Mouse (Mus musculus) stomach, embryonic 16.5 days (tissue): Measurements from ENCODE around the gene Parp6. TPM values are rescaled to one million over a fixed set of nuclear protein-coding genes. Genes with fewer than 3 reads are reported as not detected.
A peak's percentile ranks its signal among the peaks of the same experiment; 100 is the strongest.

ENCODE experiments used
- ATAC-seq: fragments of 200-750 bp; cut with Nextera tagmentation; 2 replicates; pipeline ENCODE4 v1.8.0; 2017; ENCODE audit warnings: moderate number of reproducible peaks, moderate TSS enrichment; ENCODE audit not compliant: insufficient read depth, low FRiP score
- H3K27ac ChIP-seq: fragments of 300-500 bp; sonication (generic); 2 replicates; pipeline ENCODE4 v1.5.1; 2014; ENCODE audit warnings: low read length
- H3K27me3 ChIP-seq: fragments of 300-500 bp; sonication (generic); 2 replicates; pipeline ENCODE4 v1.6.1; 2014; ENCODE audit warnings: low read length, control low read depth, mixed read lengths; ENCODE audit not compliant: control insufficient read depth, insufficient read depth
- H3K36me3 ChIP-seq: fragments of 300-500 bp; sonication (generic); 2 replicates; pipeline ENCODE4 v1.6.1; 2014; ENCODE audit warnings: low read length; ENCODE audit not compliant: control insufficient read depth, insufficient read depth
- H3K4me1 ChIP-seq: fragments of 300-500 bp; sonication (generic); 2 replicates; pipeline ENCODE4 v1.6.1; 2014; ENCODE audit warnings: low read length, control low read depth, mixed read lengths; ENCODE audit not compliant: control insufficient read depth, insufficient read depth
- H3K4me2 ChIP-seq: fragments of 300-500 bp; sonication (generic); 2 replicates; pipeline ENCODE4 v1.6.1; 2014; ENCODE audit warnings: low read depth, low read length, mixed read lengths
- H3K4me3 ChIP-seq: fragments of 300-500 bp; sonication (generic); replicated peaks from 2 replicates; pipeline ENCODE4 v1.5.1; 2014; ENCODE audit warnings: mild to moderate bottlenecking, low read length
- H3K9ac ChIP-seq: fragments of 300-500 bp; sonication (generic); 2 replicates; pipeline ENCODE4 v1.6.1; 2014; ENCODE audit warnings: low read length
- H3K9me3 ChIP-seq: fragments of 300-500 bp; sonication (generic); replicated peaks from 2 replicates; pipeline ENCODE4 v1.6.1; 2016; ENCODE audit warnings: low read length, control low read depth; ENCODE audit not compliant: control insufficient read depth
- WGBS: fragments of 180-500 bp; shearing (Covaris S2); extraction: QIAGEN DNeasy Blood & Tissue Kit; methylation state at CpG from one replicate; pipeline ENCODE4 v1.1.7; 2014; 5-methylcytosine and 5-hydroxymethylcytosine counted together
- polyA plus RNA-seq: library from polyadenylated mRNA; unstranded; fragments of >200 nt; fragmentation: Nextera tagmentation; extraction: Ambion mirVana; gene quantifications from 2 replicates; pipeline ENCODE4 v1.2.1, GENCODE M21; 2015

The Parp6 gene
- polyA plus RNA-seq, 1 experiment from 2014 or later = 31.1 TPM

GRCm38 (mm10) chr9:59661298-59661975 lies 44.4 kb downstream of the Parp6 start:
- Histone ChIP-seq H3K27ac (peak overlapping the region; percentile 19; the same call in 1 of the 2 replicates), H3K9me3 (no peaks in the 10 kb centered on the region), H3K4me1 (peaks cover 47% of the 10 kb centered on the region), H3K4me3 (no peak overlapping the region), H3K4me2 (no peak overlapping the region), H3K9ac (no peak overlapping the region), H3K36me3 (peaks cover 16% of the 10 kb centered on the region; the same call in 1 of the 2 replicates), H3K27me3 (no peaks in the 10 kb centered on the region)
- ATAC-seq = no peak
- WGBS = 54% methylated on average over 6 of the region's 6 CpGs

- Histone ChIP-seq H3K36me3 (peaks cover 25% of the 10 kb centered on the region), H3K4me2 (no peak overlapping the region), H3K27ac (no peak overlapping the region), H3K4me3 (no peak overlapping the region), H3K4me1 (peaks cover 41% of the 10 kb centered on the region), H3K9me3 (no peaks in the 10 kb centered on the region), H3K27me3 (no peaks in the 10 kb centered on the region), H3K9ac (no peak overlapping the region)
- 77% methylated on average over 7 of the region's 7 CpGs for WGBS
- ATAC-seq = no peak
Measured at GRCm38 (mm10) chr9:59663226-59663625, 46.1 kb downstream of the Parp6 start.

- Histone ChIP-seq H3K4me2 (no peak overlapping the region), H3K27ac (no peak overlapping the region), H3K9ac (no peak overlapping the region), H3K9me3 (no peaks in the 10 kb centered on the region), H3K4me1 (peaks cover 36% of the 10 kb centered on the region), H3K4me3 (no peak overlapping the region), H3K36me3 (peaks cover 30% of the 10 kb centered on the region), H3K27me3 (no peaks in the 10 kb centered on the region)
- no peak for ATAC-seq
- 65% methylated on average over 3 of the region's 3 CpGs for WGBS
Measured at GRCm38 (mm10) chr9:59663957-59664356, 46.9 kb downstream of the Parp6 start.

GRCm38 (mm10) chr9:59664664-59665256 lies 47.7 kb downstream of the Parp6 start:
- WGBS = 66% methylated on average over 4 of the region's 4 CpGs
- Histone ChIP-seq H3K27ac (no peak overlapping the region), H3K9ac (no peak overlapping the region), H3K36me3 (peaks cover 35% of the 10 kb centered on the region), H3K4me3 (no peak overlapping the region), H3K9me3 (no peaks in the 10 kb centered on the region), H3K4me1 (peaks cover 28% of the 10 kb centered on the region), H3K4me2 (no peak overlapping the region), H3K27me3 (no peaks in the 10 kb centered on the region)
- no peak for ATAC-seq

- no peak overlapping the region for H3K4me2 ChIP-seq
- H3K36me3 ChIP-seq = peaks cover 45% of the 10 kb centered on the region
Measured at GRCm38 (mm10) chr9:59666016-59666415, 48.9 kb downstream of the Parp6 start.

GRCm38 (mm10) chr9:59666813-59667212 lies 49.7 kb downstream of the Parp6 start:
- 73% methylated on average over 1 of the region's 1 CpGs for WGBS

More at GRCm38 (mm10) chr9:59666016-59666415, 48.9 kb downstream of the Parp6 start:
- Histone ChIP-seq H3K27ac (no peak overlapping the region), H3K9me3 (no peaks in the 10 kb centered on the region), H3K4me3 (no peak overlapping the region), H3K9ac (no peak overlapping the region), H3K4me1 (peaks cover 15% of the 10 kb centered on the region), H3K27me3 (no peaks in the 10 kb centered on the region)
- 86% methylated on average over 8 of the region's 8 CpGs for WGBS
- no peak for ATAC-seq

GRCm38 (mm10) chr9:59667250-59667649 lies 50.2 kb downstream of the Parp6 start:
- Histone ChIP-seq H3K27me3 (no peaks in the 10 kb centered on the region), H3K4me1 (0 out of 2 replicates have a peak, but pooled peaks cover 8% of the 10 kb centered on the region), H3K9me3 (no peaks in the 10 kb centered on the region), H3K4me2 (no peak overlapping the region), H3K4me3 (no peak overlapping the region), H3K9ac (no peak overlapping the region), H3K36me3 (peaks cover 56% of the 10 kb centered on the region), H3K27ac (no peak overlapping the region)
- 56% methylated on average over 4 of the region's 4 CpGs for WGBS
- ATAC-seq = no peak

More at GRCm38 (mm10) chr9:59666813-59667212, 49.7 kb downstream of the Parp6 start:
- no peak overlapping the region for H3K9ac ChIP-seq
- H3K4me1 ChIP-seq = 0 out of 2 replicates have a peak, but pooled peaks cover 8% of the 10 kb centered on the region
- H3K36me3 ChIP-seq = peaks cover 52% of the 10 kb centered on the region
- no peaks in the 10 kb centered on the region for H3K9me3 ChIP-seq
- no peak overlapping the region for H3K4me2 ChIP-seq
- H3K4me3 ChIP-seq = no peak overlapping the region
- H3K27ac ChIP-seq = no peak overlapping the region
- no peak for ATAC-seq
- no peaks in the 10 kb centered on the region for H3K27me3 ChIP-seq

GRCm38 (mm10) chr9:59667904-59668303 lies 50.8 kb downstream of the Parp6 start:
- peaks cover 59% of the 10 kb centered on the region for H3K36me3 ChIP-seq
- no peak overlapping the region for H3K9ac ChIP-seq
- WGBS = 64% methylated on average over 6 of the region's 6 CpGs
- 0 out of 2 replicates have a peak, but pooled peaks cover 8% of the 10 kb centered on the region for H3K4me1 ChIP-seq
- no peaks in the 10 kb centered on the region for H3K9me3 ChIP-seq
- no peaks in the 10 kb centered on the region for H3K27me3 ChIP-seq
- no peak overlapping the region for H3K27ac ChIP-seq
- no peak overlapping the region for H3K4me3 ChIP-seq
- ATAC-seq = no peak
- H3K4me2 ChIP-seq = no peak overlapping the region

GRCm38 (mm10) chr9:59668473-59668872 lies 51.4 kb downstream of the Parp6 start:
- no peaks in the 10 kb centered on the region for H3K9me3 ChIP-seq

More at GRCm38 (mm10) chr9:59668473-59668872, 51.4 kb downstream of the Parp6 start:
- no peak for ATAC-seq
- WGBS = 85% methylated on average over 7 of the region's 7 CpGs
- Histone ChIP-seq H3K4me1 (0 out of 2 replicates have a peak, but pooled peaks cover 5% of the 10 kb centered on the region), H3K4me3 (no peak overlapping the region), H3K27me3 (no peaks in the 10 kb centered on the region), H3K36me3 (peaks cover 61% of the 10 kb centered on the region), H3K9ac (no peak overlapping the region), H3K4me2 (no peak overlapping the region), H3K27ac (no peak overlapping the region)
